Mouse (Mus musculus) liver, embryonic 18 days (tissue): Measurements from ENCODE around the gene Gm20817. TPM values are rescaled to one million over a fixed set of nuclear protein-coding genes. Genes with fewer than 3 reads are reported as not detected.

ENCODE experiments used
- polyA plus RNA-seq: library from polyadenylated mRNA; depleted of rRNA; stranded (reverse); fragments of >200 nt; gene quantifications from 2 replicates; pipeline ENCODE4 v1.2.3, GENCODE M21; 2012; rRNA removed

Gm20817 gene
- polyA plus RNA-seq: not detected in 2 replicates

GRCm38 (mm10) chrY:68832628-68833027 lies at the start of gene Gm20817:
Gene Gm20817 (minus strand): TSS chrY:68832728.

